Mouse (Mus musculus) embryonic facial prominence, embryonic 12.5 days (tissue): ENCODE data around the gene Cdk4. TPM values are rescaled to one million over a fixed set of nuclear protein-coding genes. Genes with fewer than 3 reads are reported as not detected.
"Not testable (repeated sequence)": the region's sequence is repeated elsewhere in the genome, so short reads cannot be mapped to it uniquely, and the experiment has no call there.

ENCODE experiments used
- ATAC-seq: fragments of 200-750 bp; cut with Nextera tagmentation; 2 replicates; pipeline ENCODE4 v1.8.0; 2017; ENCODE audit not compliant: insufficient number of reproducible peaks, insufficient read depth, low FRiP score, low TSS enrichment
- H3K27ac ChIP-seq: fragments of 300-500 bp; sonication (generic); 2 replicates; pipeline ENCODE4 v1.5.1; 2016; ENCODE audit warnings: mild to moderate bottlenecking
- H3K27me3 ChIP-seq: fragments of 300-500 bp; sonication (generic); 2 replicates; pipeline ENCODE4 v1.6.1; 2016; ENCODE audit warnings: mild to moderate bottlenecking, moderate library complexity
- H3K36me3 ChIP-seq: fragments of 300-500 bp; sonication (generic); 2 replicates; pipeline ENCODE4 v1.6.1; 2016; ENCODE audit warnings: mild to moderate bottlenecking
- H3K4me1 ChIP-seq: fragments of 300-500 bp; sonication (generic); 2 replicates; pipeline ENCODE4 v1.6.1; 2016
- H3K4me2 ChIP-seq: fragments of 300-500 bp; sonication (generic); replicated peaks from 2 replicates; pipeline ENCODE4 v1.6.1; 2016; ENCODE audit warnings: mild to moderate bottlenecking, moderate library complexity
- H3K4me3 ChIP-seq: fragments of 300-500 bp; sonication (generic); 2 replicates; pipeline ENCODE4 v1.5.1; 2016; ENCODE audit warnings: mild to moderate bottlenecking
- H3K9ac ChIP-seq: fragments of 300-500 bp; sonication (generic); 2 replicates; pipeline ENCODE4 v1.6.1; 2016; ENCODE audit warnings: mild to moderate bottlenecking, moderate library complexity
- H3K9me3 ChIP-seq: fragments of 300-500 bp; sonication (generic); 2 replicates; pipeline ENCODE4 v1.6.1; 2016; ENCODE audit warnings: mild to moderate bottlenecking, moderate library complexity
- WGBS: fragments of 180-500 bp; shearing (Covaris S2); methylation state at CpG from one replicate; pipeline ENCODE4 v1.1.7; 2016; 5-methylcytosine and 5-hydroxymethylcytosine counted together
- polyA plus RNA-seq: library from polyadenylated mRNA; unstranded; fragments of >200 nt; fragmentation: Nextera tagmentation; extraction: Ambion mirVana; gene quantifications from 2 replicates; pipeline ENCODE4 v1.2.1, GENCODE M21; 2016

Cdk4 gene
- polyA plus RNA-seq, 1 experiment from 2014 or later = 2,234 TPM

GRCm38 (mm10) chr10:127058708-127059107, 4.6 kb upstream of the Cdk4 start:
- Histone ChIP-seq H3K36me3 (peaks cover 16% of the 10 kb centered on the region), H3K4me3 (peak overlapping the region; percentile 88), H3K4me1 (peaks cover 12% of the 10 kb centered on the region), H3K9ac (peak overlapping the region; percentile 79; the same call in 1 of the 2 replicates), H3K9me3 (no peaks in the 10 kb centered on the region), H3K27me3 (peaks cover 28% of the 10 kb centered on the region), H3K27ac (no peak overlapping the region), H3K4me2 (peak overlapping the region; percentile 97)
- 12% methylated on average over 8 of the region's 8 CpGs for WGBS
- ATAC-seq = no peak

GRCm38 (mm10) chr10:127059174-127059967, 4.0 kb upstream of the Cdk4 start:
- peaks cover 28% of the 10 kb centered on the region for H3K27me3 ChIP-seq
- no peak for ATAC-seq
- peak overlapping the region; percentile 79 for H3K9ac ChIP-seq
- WGBS = under 1% methylated on average over 56 of the region's 92 CpGs
- peak overlapping the region; percentile 73 for H3K27ac ChIP-seq
- H3K4me2 ChIP-seq = peak overlapping the region; percentile 97
- peaks cover 16% of the 10 kb centered on the region for H3K36me3 ChIP-seq
- peaks cover 12% of the 10 kb centered on the region for H3K4me1 ChIP-seq
- no peaks in the 10 kb centered on the region for H3K9me3 ChIP-seq
- peak overlapping the region; percentile 88 for H3K4me3 ChIP-seq

- Histone ChIP-seq H3K36me3 (peaks cover 24% of the 10 kb centered on the region), H3K4me3 (peak within 1 kb of the TSS; percentile 88), H3K9ac (peak within 1 kb of the TSS; percentile 79), H3K9me3 (no peaks in the 10 kb centered on the region), H3K27me3 (peaks cover 28% of the 10 kb centered on the region), H3K4me2 (peak within 1 kb of the TSS; percentile 97), H3K4me1 (peaks cover 20% of the 10 kb centered on the region), H3K27ac (peak within 1 kb of the TSS; percentile 73)
- no peak for ATAC-seq
- 1% methylated on average over 56 of the region's 72 CpGs for whole genome bisulfite sequencing
These were observed 3.1 kb upstream of the Cdk4 start, which contains the start of gene March9 for GRCm38 (mm10) chr10:127059968-127060916. TSS of gene March9 (minus strand) at chr10:127060184.

- Histone ChIP-seq H3K4me2 (no peak overlapping the region), H3K9ac (no peak overlapping the region; the same call in 1 of the 2 replicates), H3K9me3 (no peaks in the 10 kb centered on the region), H3K27ac (0 out of 2 replicates have a peak overlapping the region, but pooled peaks have one; percentile 1), H3K36me3 (peaks cover 27% of the 10 kb centered on the region), H3K4me3 (0 out of 2 replicates have a peak overlapping the region, but pooled peaks have one; percentile 88), H3K4me1 (peaks cover 21% of the 10 kb centered on the region), H3K27me3 (peaks cover 28% of the 10 kb centered on the region)
- ATAC-seq = no peak
- WGBS = 30% methylated on average over 5 of the region's 5 CpGs
These were observed 2.2 kb upstream of the Cdk4 start for GRCm38 (mm10) chr10:127061085-127061484.

GRCm38 (mm10) chr10:127061513-127061912, 1.8 kb upstream of the Cdk4 start:
- no peaks in the 10 kb centered on the region for H3K9me3 ChIP-seq
- no peak overlapping the region for H3K27ac ChIP-seq
- no peak for ATAC-seq
- WGBS = 74% methylated on average over 2 of the region's 2 CpGs
- peaks cover 21% of the 10 kb centered on the region for H3K4me1 ChIP-seq
- H3K4me2 ChIP-seq = no peak overlapping the region
- peaks cover 27% of the 10 kb centered on the region for H3K36me3 ChIP-seq
- H3K9ac ChIP-seq = no peak overlapping the region
- no peak overlapping the region for H3K4me3 ChIP-seq
- H3K27me3 ChIP-seq = peaks cover 28% of the 10 kb centered on the region

- H3K27me3 ChIP-seq = peaks cover 26% of the 10 kb centered on the region
- H3K9me3 ChIP-seq, ATAC-seq, H3K4me2 ChIP-seq, H3K27ac ChIP-seq, H3K9ac ChIP-seq, H3K4me3 ChIP-seq: not testable (repeated sequence)
- H3K36me3 ChIP-seq = peaks cover 29% of the 10 kb centered on the region
- WGBS = 85% methylated on average over 4 of the region's 4 CpGs
- peaks cover 21% of the 10 kb centered on the region for H3K4me1 ChIP-seq
These were observed 1.2 kb upstream of the Cdk4 start for GRCm38 (mm10) chr10:127062101-127062500.

GRCm38 (mm10) chr10:127062503-127062902, 831 bp upstream of the Cdk4 start:
- Histone ChIP-seq H3K9me3 (no peaks in the 10 kb centered on the region), H3K4me1 (peaks cover 21% of the 10 kb centered on the region), H3K36me3 (peaks cover 30% of the 10 kb centered on the region), H3K9ac (no peak overlapping the region), H3K27me3 (peaks cover 22% of the 10 kb centered on the region), H3K4me2 (no peak overlapping the region), H3K4me3 (no peak overlapping the region), H3K27ac (no peak overlapping the region)
- no peak for ATAC-seq
- WGBS = 81% methylated on average over 5 of the region's 5 CpGs

GRCm38 (mm10) chr10:127063913-127064870, 858 bp downstream of the Cdk4 start:
- H3K27me3 ChIP-seq = peaks cover 15% of the 10 kb centered on the region
- peak overlapping the region; percentile 72 for H3K27ac ChIP-seq
- peaks cover 24% of the 10 kb centered on the region for H3K4me1 ChIP-seq
- H3K4me3 ChIP-seq = peak overlapping the region; percentile 91
- peaks cover 42% of the 10 kb centered on the region for H3K36me3 ChIP-seq
- peak overlapping the region; percentile 98 for H3K9ac ChIP-seq
- no peaks in the 10 kb centered on the region for H3K9me3 ChIP-seq
- 13% methylated on average over 37 of the region's 37 CpGs for WGBS
- no peak for ATAC-seq
- peak overlapping the region; percentile 81 for H3K4me2 ChIP-seq

GRCm38 (mm10) chr10:127065981-127066380, 2.6 kb downstream of the Cdk4 start:
- Histone ChIP-seq H3K9ac (no peak overlapping the region), H3K9me3 (no peaks in the 10 kb centered on the region), H3K27ac (no peak overlapping the region), H3K36me3 (peaks cover 42% of the 10 kb centered on the region), H3K4me1 (peaks cover 27% of the 10 kb centered on the region), H3K27me3 (peaks cover 4% of the 10 kb centered on the region), H3K4me2 (no peak overlapping the region), H3K4me3 (no peak overlapping the region)
- no peak for ATAC-seq
- 87% methylated on average over 9 of the region's 9 CpGs for WGBS

GRCm38 (mm10) chr10:127066519-127067018, 3.2 kb downstream of the Cdk4 start:
- Histone ChIP-seq H3K36me3 (peaks cover 42% of the 10 kb centered on the region), H3K4me2 (no peak overlapping the region; the same call in 1 of the 2 replicates), H3K4me1 (peaks cover 31% of the 10 kb centered on the region), H3K27me3 (peaks cover under 1% of the 10 kb centered on the region), H3K9me3 (no peaks in the 10 kb centered on the region), H3K4me3 (no peak overlapping the region), H3K9ac (no peak overlapping the region), H3K27ac (peak overlapping the region; percentile 30; the same call in 1 of the 2 replicates)
- WGBS = 89% methylated on average over 14 of the region's 14 CpGs
- no peak for ATAC-seq
